Mouse (Mus musculus): ENCODE data around the gene Slc44a1. TPM values are rescaled to one million over a fixed set of nuclear protein-coding genes. Genes with fewer than 3 reads are reported as not detected.
A peak's percentile ranks its signal among the peaks of the same experiment; 100 is the strongest.

The Slc44a1 gene
- polyA plus RNA-seq, 1 experiment: 71.5 TPM

GRCm38 (mm10) chr4:53596063-53596895 is 156.1 kb downstream of the Slc44a1 start:
- TF ChIP-seq POLR2A (IDR thresholded peaks at IDR 0.05; ENCODE audit: low read depth, low read length): no peak
- WGBS: 32% methylated on average over 15 of the region's 15 CpGs
- H3K36me3 ChIP-seq (ENCODE audit: control insufficient read depth, insufficient read depth, low read length): no peaks in the 10 kb centered on the region
- H3K27me3 ChIP-seq (ENCODE audit: control insufficient read depth, insufficient read depth, low read length): no peaks in the 10 kb centered on the region
- peaks cover 6% of the 10 kb centered on the region; the same call in 1 of the 2 replicates for H3K4me1 ChIP-seq (ENCODE audit: control insufficient read depth, insufficient read depth, insufficient read length, low read length)
- H3K27ac ChIP-seq (ENCODE audit: insufficient read depth, low read depth, low read length): peak overlapping the region; percentile 78
- no peak overlapping the region for H3K4me3 ChIP-seq (ENCODE audit: low read depth, low read length)

GRCm38 (mm10) chr4:53600462-53600861 is 160.2 kb downstream of the Slc44a1 start:
- WGBS: 34% methylated on average over 6 of the region's 6 CpGs
- TF ChIP-seq CTCF (IDR thresholded peaks at IDR 0.05; ENCODE audit: extremely low read depth, insufficient read length, insufficient replicate concordance, low read depth, low read length): no peak
- TF ChIP-seq POLR2A (IDR thresholded peaks at IDR 0.05; ENCODE audit: low read depth, low read length): no peak
- no peak overlapping the region for H3K27ac ChIP-seq (ENCODE audit: insufficient read depth, low read depth, low read length)

GRCm38 (mm10) chr4:53614576-53615225 is 174.5 kb downstream of the Slc44a1 start:
- no peak overlapping the region for H3K27ac ChIP-seq (ENCODE audit: insufficient read depth, low read depth, low read length)
- H3K36me3 ChIP-seq (ENCODE audit: control insufficient read depth, insufficient read depth, low read length): no peaks in the 10 kb centered on the region
- no peaks in the 10 kb centered on the region for H3K27me3 ChIP-seq (ENCODE audit: control insufficient read depth, insufficient read depth, low read length)
- 86% methylated on average over 5 of the region's 5 CpGs for WGBS
- H3K4me3 ChIP-seq (ENCODE audit: low read depth, low read length): no peak overlapping the region
- TF ChIP-seq POLR2A (IDR thresholded peaks at IDR 0.05; ENCODE audit: low read depth, low read length) (no peak), CTCF (IDR thresholded peaks at IDR 0.05; ENCODE audit: extremely low read depth, insufficient read length, insufficient replicate concordance, low read depth, low read length) (no peak)
- H3K4me1 ChIP-seq (ENCODE audit: control insufficient read depth, insufficient read depth, insufficient read length, low read length): no peaks in the 10 kb centered on the region

More at GRCm38 (mm10) chr4:53600462-53600861, 160.2 kb downstream of the Slc44a1 start:
- Histone ChIP-seq H3K36me3 (ENCODE audit: control insufficient read depth, insufficient read depth, low read length) (no peaks in the 10 kb centered on the region), H3K27me3 (ENCODE audit: control insufficient read depth, insufficient read depth, low read length) (no peaks in the 10 kb centered on the region), H3K4me3 (ENCODE audit: low read depth, low read length) (no peak overlapping the region), H3K4me1 (ENCODE audit: control insufficient read depth, insufficient read depth, insufficient read length, low read length) (peaks cover 2% of the 10 kb centered on the region; the same call in 1 of the 2 replicates)

- peaks cover 9% of the 10 kb centered on the region; the same call in 1 of the 2 replicates for H3K4me1 ChIP-seq (ENCODE audit: control insufficient read depth, insufficient read depth, insufficient read length, low read length)
- 77% methylated on average over 3 of the region's 3 CpGs for WGBS
- no peaks in the 10 kb centered on the region for H3K27me3 ChIP-seq (ENCODE audit: control insufficient read depth, insufficient read depth, low read length)
- no peak overlapping the region for H3K4me3 ChIP-seq (ENCODE audit: low read depth, low read length)
- TF ChIP-seq CTCF (IDR thresholded peaks at IDR 0.05; ENCODE audit: extremely low read depth, insufficient read length, insufficient replicate concordance, low read depth, low read length): no peak
- no peak for TF ChIP-seq POLR2A (IDR thresholded peaks at IDR 0.05; ENCODE audit: low read depth, low read length)
- H3K27ac ChIP-seq (ENCODE audit: insufficient read depth, low read depth, low read length): no peak overlapping the region
- H3K36me3 ChIP-seq (ENCODE audit: control insufficient read depth, insufficient read depth, low read length): no peaks in the 10 kb centered on the region
Observed at GRCm38 (mm10) chr4:53617968-53618367, 177.8 kb downstream of the Slc44a1 start.

GRCm38 (mm10) chr4:53620104-53620503 is 179.9 kb downstream of the Slc44a1 start:
- Histone ChIP-seq H3K4me3 (ENCODE audit: low read depth, low read length) (no peak overlapping the region), H3K36me3 (ENCODE audit: control insufficient read depth, insufficient read depth, low read length) (no peaks in the 10 kb centered on the region), H3K27ac (ENCODE audit: insufficient read depth, low read depth, low read length) (no peak overlapping the region), H3K27me3 (ENCODE audit: control insufficient read depth, insufficient read depth, low read length) (no peaks in the 10 kb centered on the region), H3K4me1 (ENCODE audit: control insufficient read depth, insufficient read depth, insufficient read length, low read length) (peaks cover 9% of the 10 kb centered on the region; the same call in 1 of the 2 replicates)
- 94% methylated on average over 6 of the region's 6 CpGs for WGBS
- TF ChIP-seq POLR2A (IDR thresholded peaks at IDR 0.05; ENCODE audit: low read depth, low read length) (no peak), CTCF (IDR thresholded peaks at IDR 0.05; ENCODE audit: extremely low read depth, insufficient read length, insufficient replicate concordance, low read depth, low read length) (no peak)

- no peak overlapping the region for H3K4me3 ChIP-seq (ENCODE audit: low read depth, low read length)
- H3K4me1 ChIP-seq (ENCODE audit: control insufficient read depth, insufficient read depth, insufficient read length, low read length): peaks cover 9% of the 10 kb centered on the region; the same call in 1 of the 2 replicates
- no peaks in the 10 kb centered on the region for H3K27me3 ChIP-seq (ENCODE audit: control insufficient read depth, insufficient read depth, low read length)
- peak overlapping the region; percentile 57 for H3K27ac ChIP-seq (ENCODE audit: insufficient read depth, low read depth, low read length)
- 49% methylated on average over 6 of the region's 6 CpGs for WGBS
- no peaks in the 10 kb centered on the region for H3K36me3 ChIP-seq (ENCODE audit: control insufficient read depth, insufficient read depth, low read length)
- TF ChIP-seq POLR2A (IDR thresholded peaks at IDR 0.05; ENCODE audit: low read depth, low read length): no peak
- TF ChIP-seq CTCF (IDR thresholded peaks at IDR 0.05; ENCODE audit: extremely low read depth, insufficient read length, insufficient replicate concordance, low read depth, low read length): no peak
Observed at GRCm38 (mm10) chr4:53621084-53621483, 180.9 kb downstream of the Slc44a1 start.

GRCm38 (mm10) chr4:53621490-53621889 is 181.3 kb downstream of the Slc44a1 start:
- Histone ChIP-seq H3K4me1 (ENCODE audit: control insufficient read depth, insufficient read depth, insufficient read length, low read length) (peaks cover 9% of the 10 kb centered on the region; the same call in 1 of the 2 replicates), H3K4me3 (ENCODE audit: low read depth, low read length) (no peak overlapping the region), H3K27ac (ENCODE audit: insufficient read depth, low read depth, low read length) (peak overlapping the region; percentile 57), H3K27me3 (ENCODE audit: control insufficient read depth, insufficient read depth, low read length) (no peaks in the 10 kb centered on the region), H3K36me3 (ENCODE audit: control insufficient read depth, insufficient read depth, low read length) (no peaks in the 10 kb centered on the region)
- no peak for TF ChIP-seq POLR2A (IDR thresholded peaks at IDR 0.05; ENCODE audit: low read depth, low read length)
- no peak for TF ChIP-seq CTCF (IDR thresholded peaks at IDR 0.05; ENCODE audit: extremely low read depth, insufficient read length, insufficient replicate concordance, low read depth, low read length)
- 14% methylated on average over 5 of the region's 5 CpGs for WGBS

Measured in small intestine, adult 2 months (tissue).